Mouse (Mus musculus) cerebellum, adult 18-20 months (tissue): ENCODE results near the gene Rnf150.

ENCODE experiments used
- DNase-seq, 2 experiments: peaks; one replicate each; pipeline ENCODE4 v3.0.0; 2021

Gene Rnf150

DNA sequence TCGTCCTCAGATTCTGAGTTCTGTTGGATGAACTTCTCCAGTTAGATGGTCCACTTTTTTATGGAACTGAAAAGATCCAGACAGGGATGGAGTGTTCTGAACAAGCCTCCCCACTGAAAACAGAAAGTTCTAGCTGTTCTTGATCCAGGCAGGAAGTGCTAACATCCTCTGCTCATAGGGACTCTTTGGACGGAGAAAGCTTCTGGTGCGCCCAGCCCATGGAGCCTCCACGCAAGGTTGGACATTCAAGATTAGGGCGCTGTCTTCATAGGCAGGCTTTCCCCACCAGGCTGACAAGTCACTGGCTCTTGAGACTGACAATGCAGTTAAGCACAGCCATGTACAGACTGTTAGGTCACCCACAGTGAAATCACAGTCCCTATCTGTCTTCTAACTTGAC, 172.0 kb downstream of the Rnf150 start:
- no peak for DNase-seq

DNA sequence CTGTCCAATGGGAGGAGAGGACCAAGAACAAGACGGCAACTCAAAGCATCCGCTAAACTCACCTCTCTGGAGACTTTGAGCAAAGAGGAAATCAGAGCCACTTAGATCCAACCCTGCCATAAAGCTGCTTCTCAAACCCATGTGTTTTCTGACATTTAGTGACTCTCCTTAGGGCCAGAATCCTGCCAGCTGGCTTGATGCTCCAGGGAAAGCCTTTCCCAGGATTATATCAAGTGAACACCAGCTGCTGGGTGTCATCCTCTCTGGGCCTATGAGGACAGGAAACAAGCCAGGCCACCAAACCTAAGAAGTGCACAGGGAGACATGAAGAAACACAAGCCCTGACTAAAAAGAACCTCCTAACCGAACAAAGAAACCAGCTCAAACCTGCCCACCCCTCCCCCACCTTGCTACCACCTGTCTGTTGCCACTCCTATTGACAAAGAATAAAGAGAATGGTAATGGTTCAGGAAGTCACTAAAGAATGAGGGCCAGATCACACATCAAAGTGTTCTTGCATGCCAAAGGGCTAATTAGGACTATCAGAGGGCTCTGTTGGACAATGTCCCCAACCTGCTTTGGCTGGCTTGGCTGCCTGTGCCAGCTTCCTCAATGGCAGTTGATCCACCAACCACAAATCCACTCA, 173.5 kb downstream of the Rnf150 start:
- no peak for DNase-seq

DNA sequence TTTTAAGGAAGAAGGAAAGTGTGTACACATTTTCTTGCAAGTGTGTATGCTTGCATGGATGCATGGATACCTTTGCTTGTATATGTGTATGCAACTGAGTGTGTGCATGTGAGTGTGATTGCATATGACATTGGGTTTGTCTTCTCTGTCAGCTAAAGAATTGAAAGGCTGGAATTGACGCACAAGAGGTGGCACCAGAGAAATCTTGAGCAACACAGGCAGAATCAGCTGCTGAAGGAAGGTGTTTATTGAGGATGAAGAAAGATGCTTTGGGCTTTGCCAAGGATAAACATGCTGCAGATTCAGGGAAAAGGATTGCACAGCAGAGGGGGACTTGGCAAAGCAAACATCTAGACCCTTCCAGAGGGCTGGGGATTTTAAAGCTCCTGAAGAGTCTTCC, 174.2 kb downstream of the Rnf150 start:
- no peak for DNase-seq

DNA sequence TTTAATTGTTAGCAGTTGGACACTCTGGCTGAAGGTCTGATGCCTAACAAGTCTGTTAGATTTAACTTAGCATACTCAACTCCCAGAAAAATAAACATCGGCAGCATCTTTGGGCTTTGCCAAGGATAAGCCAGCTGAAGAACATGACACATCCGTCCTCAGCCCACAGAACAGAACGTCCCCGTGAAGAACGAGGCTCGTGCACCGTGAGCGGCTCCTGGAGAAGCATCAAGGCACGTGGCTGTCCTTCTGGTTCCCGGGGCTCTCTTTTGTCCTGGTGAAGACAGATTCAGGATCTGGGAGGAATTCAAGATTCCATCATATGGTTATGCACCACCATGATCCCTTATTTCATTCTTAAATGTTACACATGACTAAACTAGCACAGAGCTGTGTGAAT, 175.4 kb downstream of the Rnf150 start:
- no peak for DNase-seq

DNA sequence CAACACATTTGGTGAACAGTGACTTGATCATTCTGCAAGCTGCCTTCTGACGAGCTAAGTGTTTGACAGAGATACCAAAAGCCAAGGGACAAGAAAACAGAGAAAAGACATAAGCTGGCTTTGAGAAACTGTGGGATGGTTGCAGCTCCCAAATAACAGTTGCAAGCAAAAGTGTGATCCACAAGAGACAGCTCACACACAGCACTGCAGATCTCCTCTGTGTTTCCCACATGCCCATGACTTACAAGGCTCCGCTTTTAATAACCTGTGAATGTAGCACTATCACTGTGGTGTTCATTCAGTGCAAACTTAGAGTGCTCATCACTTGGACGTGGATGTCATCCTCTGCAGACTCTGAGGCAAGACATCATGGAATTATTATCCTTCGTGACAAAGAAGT, 178.3 kb downstream of the Rnf150 start:
- DNase-seq = no peak

DNA sequence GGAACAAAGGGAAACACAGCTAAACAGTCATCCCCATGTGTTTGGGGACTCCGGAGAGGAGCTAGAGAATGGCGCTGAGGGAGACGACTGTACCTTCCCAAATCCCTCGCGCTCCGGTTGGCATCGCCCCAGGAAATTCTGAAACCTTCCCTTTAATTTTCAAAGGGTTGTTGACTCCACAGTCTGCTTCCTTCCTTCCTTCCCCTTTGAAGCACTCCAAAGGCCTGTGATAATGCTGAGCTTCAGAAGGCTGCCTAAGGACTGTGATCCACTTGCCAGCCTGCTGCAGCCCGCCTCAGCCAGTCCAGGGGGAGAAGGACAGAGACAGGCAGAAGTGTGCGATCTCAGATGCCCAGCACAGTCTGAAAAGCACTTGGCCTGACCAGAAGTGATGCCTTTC, 183.8 kb downstream of the Rnf150 start:
- no peak for DNase-seq

DNA sequence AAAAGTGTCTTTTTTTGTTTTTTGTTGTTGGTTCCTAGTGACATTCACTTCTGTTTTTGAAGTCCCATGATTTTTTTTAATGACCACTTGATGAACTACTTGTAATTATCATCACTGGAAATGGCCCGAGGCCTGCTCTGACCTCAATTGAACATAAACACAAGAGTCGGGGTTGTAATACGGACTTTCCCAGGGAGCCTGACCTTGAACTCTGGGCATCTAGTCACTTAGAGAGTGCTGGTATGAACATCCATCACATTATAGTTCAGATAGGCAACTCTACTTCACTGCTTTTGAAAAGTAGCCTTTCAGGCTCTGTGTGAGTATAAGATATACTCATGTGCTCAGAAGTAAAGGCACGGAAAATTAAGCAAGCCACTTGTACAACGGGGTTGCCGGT, 185.4 kb downstream of the Rnf150 start:
- DNase-seq = no peak

DNA sequence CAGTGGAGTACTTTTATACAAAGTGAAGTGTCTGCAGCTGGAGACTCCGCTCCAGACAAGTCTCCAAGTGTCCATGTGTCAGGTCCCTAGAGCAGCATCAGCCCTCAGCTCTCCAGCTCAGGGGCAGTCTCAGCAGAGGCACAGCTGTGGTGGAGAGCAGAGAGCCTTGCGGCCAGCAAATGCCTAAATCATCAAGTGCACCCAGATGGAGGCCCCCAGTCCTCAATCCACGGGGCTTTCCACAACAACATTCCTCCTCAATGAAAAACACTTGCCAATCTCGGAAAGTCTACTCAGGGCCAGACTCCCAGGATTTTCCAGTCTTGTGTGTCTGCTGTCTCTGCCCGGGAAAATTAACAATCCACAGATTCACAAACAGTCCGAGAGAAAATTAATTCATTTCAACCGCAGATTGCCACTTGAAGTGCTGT, 186.0 kb downstream of the Rnf150 start:
- DNase-seq = no peak

DNA sequence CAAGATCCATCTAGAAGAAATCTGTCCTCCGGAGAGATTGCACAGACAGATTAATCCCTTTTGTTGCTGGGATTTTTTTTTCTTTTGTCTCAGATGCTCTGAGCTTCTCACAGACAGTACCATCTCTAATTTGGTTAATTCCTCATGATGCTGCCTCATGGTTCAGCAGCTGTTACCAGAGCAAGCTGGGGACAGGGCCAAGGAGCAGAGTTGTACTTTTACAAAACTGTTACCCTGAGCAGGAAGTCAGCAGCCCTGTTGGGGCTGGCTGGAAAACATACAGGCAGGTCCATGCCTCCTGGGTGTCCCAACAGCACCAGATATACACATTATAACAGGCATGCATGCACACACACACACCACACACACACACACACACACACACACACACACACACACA, 186.5 kb downstream of the Rnf150 start:
- DNase-seq = no peak

DNA sequence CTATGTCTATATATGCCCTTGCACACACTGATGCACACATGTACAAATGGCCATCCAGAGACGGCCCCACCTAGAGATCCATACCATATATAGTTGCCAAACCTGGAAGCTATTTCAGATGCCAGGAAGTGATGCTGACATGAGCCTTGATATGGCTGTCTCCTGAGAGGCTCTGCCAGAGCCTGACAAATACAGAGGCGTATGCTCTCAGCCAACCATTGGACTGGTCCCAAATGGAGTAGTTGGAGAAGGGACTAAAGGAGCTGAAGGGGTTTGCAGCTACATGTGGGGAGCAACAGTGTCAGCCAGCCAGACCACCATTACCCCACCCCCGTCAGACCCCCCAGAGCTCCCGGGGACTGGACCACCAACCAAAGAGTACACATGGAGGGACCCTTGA, 189.7 kb downstream of the Rnf150 start:
- DNase-seq = no peak

DNA sequence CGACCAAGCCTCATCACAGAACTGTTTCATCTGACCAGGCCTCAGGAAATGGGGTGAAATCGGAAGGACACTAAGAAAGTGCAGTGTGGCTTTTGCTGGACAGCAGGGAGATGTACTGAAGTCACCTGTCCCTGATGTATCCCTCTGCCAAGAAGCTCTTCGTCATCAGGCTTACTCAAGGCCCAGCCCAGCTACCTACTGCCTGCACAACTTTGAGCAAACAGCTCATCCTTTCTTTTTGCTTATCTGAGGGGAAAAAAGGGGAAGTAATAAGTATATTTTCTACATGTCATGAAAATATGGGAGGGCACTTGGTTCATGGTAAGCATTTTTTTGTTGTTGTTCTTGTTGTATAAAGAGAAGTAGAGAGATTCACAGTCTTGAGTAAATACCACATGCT, 191.6 kb downstream of the Rnf150 start:
- DNase-seq = no peak

DNA sequence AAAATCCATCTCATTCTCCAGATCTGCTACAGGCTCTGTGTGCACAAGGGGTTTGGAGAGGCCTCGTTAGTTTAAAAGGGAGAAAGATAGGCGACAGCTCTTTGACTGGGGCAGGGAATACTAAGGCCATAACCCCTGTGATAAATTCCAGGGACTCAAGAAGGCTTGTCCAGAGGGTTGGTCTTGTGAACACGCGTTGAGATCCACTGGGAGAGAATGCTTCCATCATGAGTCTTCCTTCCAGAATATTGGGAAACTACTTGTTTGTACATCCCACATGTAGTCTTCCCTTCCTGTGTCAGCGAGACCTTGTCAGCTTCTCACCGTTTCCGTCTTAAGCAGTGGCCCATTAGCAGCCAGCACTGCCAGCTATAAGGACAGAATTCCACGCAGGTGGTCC, 195.8 kb downstream of the Rnf150 start:
- DNase-seq = no peak

DNA sequence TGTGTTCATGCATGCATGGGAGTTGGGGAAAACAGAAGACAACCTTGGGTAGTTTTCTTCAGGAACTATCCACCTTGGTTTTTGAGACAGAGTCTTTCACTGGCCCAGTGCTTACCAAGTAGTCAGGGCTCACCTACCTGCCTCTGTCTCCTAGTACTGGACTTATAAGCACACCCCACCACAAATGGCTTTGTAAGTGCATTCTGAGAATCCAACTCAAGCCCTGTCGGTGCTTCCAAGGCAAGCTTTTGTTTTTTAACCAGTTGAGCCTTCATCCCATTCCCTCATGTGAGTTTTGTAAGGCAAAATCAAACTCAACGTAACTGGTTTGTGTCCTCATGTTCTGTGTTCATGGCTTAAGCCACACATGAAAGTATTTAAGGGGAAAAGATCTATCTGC, 196.9 kb downstream of the Rnf150 start:
- DNase-seq = no peak

DNA sequence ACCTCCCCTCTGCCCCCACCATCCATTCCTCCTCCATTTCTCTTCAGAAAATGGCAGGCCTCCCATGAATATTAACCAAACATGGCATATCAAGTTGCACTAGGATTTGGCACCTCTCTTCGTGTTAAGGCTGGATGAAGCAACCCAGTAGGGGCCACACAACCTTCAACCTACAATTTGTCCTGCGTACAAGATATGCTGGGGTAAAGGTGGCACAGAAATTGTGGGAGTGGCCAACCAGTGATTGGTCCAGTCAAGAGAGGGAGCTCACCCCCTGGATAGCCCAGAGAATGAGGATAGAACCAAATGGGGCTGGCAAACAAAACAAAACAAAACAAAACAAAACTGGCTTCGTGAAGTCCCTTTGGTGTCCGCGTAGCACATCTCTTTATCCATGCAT, 198.1 kb downstream of the Rnf150 start:
- no peak for DNase-seq

DNA sequence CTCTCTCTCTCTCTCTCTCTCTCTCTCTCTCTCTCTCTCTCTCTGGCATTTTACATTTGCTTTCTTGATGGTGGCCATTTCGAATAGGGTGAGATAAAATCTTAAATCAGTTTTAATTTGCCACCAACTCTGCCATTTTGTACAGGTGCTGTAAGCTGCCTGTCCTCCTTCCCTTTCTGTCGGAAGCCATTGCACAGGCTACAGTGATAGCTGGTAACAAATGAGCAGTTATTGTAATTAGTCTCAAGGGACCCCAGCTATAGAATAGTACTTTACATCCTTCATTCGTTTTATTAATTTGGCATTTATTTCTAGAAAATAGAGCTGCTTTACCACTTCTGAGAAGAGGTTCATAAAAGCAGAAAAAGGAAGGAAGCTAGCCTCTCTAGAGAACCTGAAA, 198.7 kb downstream of the Rnf150 start:
- DNase-seq = no peak

DNA sequence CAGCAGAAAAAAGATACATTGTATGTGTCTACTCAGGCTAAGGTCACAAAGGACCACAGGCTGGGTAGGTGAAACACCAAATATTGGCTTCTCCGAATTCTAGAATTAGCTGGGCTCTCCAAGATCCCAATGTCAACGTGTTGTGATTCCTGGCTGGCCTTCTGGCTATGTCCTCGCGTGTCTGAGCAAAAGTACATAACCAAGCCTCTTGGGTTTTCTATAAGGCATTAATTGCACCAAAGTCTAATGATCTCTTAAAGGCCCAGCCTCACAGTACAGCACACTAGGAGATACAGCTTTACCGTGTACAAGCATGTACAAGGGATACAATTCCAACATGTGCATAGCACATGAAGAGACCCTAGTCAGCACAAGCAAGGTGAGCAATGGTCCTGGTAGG, 199.1 kb downstream of the Rnf150 start:
- DNase-seq = no peak

DNA sequence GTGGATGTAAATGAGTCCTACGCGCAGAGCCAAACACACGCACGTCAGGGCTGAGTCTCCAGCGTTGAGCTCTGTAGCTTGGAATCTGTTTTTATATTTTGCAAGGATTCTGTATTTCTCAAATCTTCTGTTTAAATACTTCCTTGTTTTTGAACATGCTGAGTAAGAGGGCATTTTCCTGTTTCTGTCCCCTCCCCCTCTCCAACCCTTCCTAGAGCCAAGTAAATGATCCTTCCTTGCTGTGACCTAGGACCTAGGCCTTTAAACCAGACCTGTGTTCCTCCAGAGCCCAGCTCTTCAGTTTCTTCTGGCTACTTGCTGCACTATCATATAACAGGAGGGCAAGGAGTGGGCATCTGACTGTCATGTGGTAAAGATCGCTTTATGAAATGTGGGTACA, 200.9 kb downstream of the Rnf150 start:
- DNase-seq = no peak

DNA sequence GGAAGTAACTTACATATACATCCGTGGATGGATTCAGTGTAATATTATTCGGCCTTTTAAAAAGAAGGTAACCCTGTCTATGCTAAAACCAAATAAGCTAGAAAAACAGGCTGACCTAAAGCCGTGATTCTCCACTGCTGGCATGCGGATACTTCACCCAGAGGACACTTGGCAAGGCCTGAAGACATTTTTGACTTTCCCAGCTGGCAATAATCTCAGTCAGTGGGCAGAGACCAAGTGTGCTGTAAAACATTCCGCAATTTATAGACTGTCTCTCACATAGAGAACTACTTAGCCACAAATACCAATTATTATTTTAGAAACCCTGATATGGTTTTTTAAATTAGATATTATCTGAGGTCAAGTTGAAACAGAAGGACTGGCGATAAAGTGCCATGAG, 202.9 kb downstream of the Rnf150 start:
- DNase-seq = peak; percentile 31 to 41

DNA sequence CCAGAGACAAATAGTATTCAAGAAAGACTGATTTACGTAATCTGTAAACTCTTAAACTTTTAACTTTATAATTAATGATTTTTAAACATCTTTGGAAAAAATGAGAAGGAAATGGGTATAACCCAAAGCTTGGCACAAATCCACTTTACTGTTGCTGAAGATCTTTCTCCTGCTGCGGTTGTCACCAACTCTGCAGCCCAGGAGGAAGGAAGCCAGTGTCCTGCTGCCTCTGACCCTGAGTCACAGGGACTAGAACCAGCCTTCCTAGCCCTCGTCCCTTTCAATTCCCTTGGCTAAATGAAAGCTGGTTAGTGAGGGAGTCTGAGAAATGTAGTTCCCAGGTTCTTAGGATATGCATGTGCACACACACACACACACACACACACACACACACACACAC, 203.7 kb downstream of the Rnf150 start:
- DNase-seq = no peak

DNA sequence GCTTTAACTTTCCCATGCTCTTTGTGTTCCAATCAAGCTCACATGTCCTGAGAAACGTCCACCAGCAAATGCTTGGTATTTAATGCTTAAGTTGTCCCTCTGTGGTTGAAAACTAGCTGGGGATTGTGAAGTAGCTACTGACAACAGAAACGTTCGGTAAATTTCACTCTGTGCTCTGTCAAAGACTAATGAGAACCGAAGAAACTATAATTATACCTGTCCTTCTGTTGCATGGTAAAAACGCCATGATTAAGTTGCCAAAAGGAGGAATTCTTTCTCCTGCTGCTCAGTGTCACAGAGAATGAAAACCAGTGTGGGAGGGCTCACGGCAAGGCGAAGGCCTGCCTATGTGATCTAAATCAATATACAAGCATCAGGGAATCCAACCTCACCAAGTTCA, 204.8 kb downstream of the Rnf150 start:
- DNase-seq = no peak

DNA sequence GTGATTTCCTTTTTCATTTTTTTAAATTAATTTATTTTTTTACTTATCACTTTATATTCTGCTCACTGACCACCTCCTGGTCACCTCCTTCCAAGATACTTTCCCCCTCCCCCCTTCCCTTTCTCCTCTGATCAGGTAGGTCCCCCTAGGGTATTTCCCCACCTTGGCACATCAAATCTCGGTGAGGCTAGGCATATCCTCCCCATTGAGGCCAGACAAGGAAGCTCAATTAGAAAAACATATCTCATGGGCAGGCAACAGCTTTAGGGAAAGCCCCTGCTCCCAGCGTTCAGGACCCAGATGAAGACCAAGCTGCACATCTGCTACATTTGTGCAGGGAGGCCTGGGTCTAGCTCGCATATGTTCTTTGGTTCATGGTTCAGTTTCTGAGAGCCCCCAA, 211.1 kb downstream of the Rnf150 start:
- DNase-seq = no peak

DNA sequence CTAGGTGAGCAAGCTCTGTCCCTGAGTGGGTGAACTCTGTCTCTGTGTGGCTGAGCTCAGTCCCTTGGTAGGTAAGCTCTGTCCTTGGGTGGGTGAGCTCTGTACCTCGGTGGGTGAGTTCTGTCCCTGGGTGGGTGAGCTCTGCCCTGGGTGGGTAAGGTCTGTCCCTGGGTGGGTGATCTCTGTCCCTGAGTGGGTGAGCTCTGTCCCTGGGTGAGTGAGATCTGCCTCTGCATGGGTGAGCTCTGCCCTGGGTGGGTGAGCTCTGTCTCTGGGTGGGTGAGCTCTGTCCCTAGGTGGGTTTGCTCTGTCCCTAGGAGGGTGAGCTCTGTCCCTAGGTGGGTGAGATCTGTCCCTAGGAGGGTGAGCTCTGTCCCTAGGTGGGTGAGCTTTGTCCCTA, 213.5 kb downstream of the Rnf150 start:
- no peak for DNase-seq

DNA sequence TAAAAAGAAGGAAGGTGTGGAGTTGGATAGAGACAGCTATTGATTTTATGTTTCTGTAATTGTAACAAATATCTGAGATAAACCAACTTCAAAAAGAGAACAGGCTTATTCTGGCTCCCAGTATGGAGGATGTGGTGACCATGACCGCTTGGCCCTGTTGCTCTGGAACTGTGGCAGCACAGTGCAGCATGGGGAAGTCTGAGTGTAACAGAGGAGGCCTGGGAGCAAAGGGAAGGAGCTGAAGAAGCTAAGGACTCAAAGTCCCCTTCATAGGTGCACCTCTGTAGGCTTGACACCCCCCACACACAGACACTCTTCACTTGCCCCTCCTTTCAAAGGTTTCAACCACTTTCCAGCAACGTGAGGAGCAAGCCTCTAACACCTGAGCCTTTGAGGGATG, 214.2 kb downstream of the Rnf150 start:
- no peak for DNase-seq

DNA sequence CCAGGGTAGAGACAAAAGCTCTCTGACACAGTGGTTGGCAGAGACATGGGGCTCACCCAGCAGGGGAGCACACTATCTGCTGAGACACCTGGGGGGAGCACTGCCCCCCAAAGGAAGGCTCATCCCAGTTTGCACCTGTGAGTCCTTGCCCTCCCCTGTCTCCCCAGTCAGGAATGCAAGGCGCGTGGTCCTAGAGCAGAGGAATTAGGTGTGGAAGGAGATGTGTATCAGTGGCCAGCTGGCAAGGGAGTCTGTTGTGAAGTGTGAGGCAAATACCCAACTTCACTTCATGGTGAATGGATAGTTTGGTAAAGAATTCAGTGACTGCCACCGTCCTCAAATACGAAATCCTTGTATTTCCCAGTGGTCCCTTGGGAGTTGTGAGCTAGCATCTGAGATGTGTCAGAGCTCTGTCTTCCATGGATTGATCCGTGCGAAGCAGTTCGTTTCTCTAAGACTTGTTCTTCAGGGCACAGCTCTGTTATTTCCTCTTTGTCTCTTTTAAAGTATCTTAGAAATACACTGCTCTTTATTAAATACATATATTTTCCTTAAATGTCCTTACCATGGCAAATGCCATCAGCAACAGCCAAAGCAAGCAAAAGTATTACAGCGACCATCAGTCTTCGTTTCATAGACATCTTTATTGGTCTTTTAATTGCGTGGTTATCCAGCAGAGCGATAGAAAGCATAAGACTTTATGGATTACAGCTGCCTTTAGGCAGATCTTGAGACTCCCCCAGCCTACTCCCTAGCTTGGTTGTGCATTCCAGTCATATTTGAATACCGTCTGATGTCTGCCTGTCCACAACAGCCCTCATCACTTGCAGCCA, 215.8 kb downstream of the Rnf150 start:
- no peak for DNase-seq

DNA sequence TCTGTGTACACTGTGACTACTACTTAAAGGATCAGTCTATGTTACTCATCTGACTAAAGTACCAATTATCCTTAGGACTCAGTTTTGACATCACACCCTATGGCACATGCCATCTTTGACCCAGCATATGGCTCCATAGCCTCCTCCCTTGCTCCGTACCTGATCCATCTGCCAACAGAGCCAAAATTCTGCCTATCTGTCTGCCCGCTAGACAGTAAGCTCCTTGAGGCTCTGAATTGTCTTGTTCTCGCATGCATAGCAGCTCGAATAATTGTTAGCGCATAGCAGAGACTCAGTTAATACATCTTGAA, 216.3 kb downstream of the Rnf150 start:
- DNase-seq = no peak
